Mouse (Mus musculus) brain, embryonic 14.5 days (tissue): Measurements from ENCODE around the gene Styxl1. TPM values are rescaled to one million over a fixed set of nuclear protein-coding genes. Genes with fewer than 3 reads are reported as not detected.

ENCODE experiments used
- DNase-seq: peaks from one replicate; pipeline ENCODE4 v3.0.0-alpha.2; 2011; ENCODE audit warnings: low read depth
- CTCF ChIP-seq: fragments of 200-500 bp; IDR thresholded peaks from 2 replicates; pipeline ENCODE4 v1.5.1; 2012; ENCODE audit warnings: inconsistent platforms, mild to moderate bottlenecking, moderate library complexity, borderline replicate concordance; ENCODE audit not compliant: insufficient read depth, insufficient read length; ENCODE audit errors: extremely low read depth
- POLR2A ChIP-seq: fragments of 200-500 bp; IDR thresholded peaks from 2 replicates; pipeline ENCODE4 v1.6.1; 2012; ENCODE audit warnings: mild to moderate bottlenecking, inconsistent platforms, borderline replicate concordance; ENCODE audit not compliant: poor library complexity, insufficient read depth, insufficient read length, severe bottlenecking; ENCODE audit errors: extremely low read depth
- polyA plus RNA-seq: library from polyadenylated mRNA; depleted of rRNA; stranded (reverse); fragments of >200 nt; gene quantifications from 2 replicates; pipeline ENCODE4 v1.2.3, GENCODE M21; 2012

Styxl1 gene
- polyA plus RNA-seq, 1 experiment: 0.08 TPM

DNA sequence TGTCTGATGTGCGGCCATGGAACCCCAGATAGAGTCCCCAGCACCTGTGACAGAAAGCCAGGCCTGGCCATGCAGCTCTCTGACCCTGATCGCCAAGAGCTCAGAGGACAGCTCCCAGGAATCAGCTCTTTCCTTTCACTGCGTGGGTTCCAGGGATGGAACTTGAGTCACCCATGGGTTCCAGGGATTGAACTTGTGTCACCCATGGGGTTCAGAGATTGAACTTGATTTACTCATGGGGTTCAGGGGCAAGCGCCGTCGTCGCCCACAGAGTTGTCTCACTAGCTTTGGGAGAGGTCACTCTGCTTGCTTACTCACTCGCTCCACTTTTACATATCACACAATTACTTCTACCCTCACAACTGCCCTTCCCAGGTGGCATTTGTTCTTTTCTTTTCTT lies 57.1 kb downstream of the Styxl1 start:
- TF ChIP-seq CTCF (no peak), POLR2A (no peak)
- no peak for DNase-seq

DNA sequence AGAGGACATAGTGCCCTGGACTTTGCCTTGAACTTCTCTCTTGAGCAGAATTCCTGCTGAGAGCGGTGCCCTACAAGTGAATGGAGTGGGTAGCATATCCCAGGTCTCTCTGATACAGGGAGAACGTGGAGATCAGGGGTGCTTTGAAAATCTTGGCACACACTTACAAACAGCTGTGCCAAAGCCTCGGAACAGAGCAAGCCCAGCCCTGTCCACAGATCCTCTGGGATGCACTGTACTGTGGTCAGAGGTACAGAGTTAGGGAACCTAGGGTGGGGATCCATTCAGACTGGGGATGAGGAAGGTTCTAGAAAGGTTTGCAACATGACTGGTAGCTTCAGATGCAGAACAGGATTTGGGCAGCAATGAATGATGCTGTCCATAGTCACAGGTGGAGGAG lies 58.1 kb downstream of the Styxl1 start:
- TF ChIP-seq POLR2A (no peak), CTCF (no peak)
- no peak for DNase-seq

DNA sequence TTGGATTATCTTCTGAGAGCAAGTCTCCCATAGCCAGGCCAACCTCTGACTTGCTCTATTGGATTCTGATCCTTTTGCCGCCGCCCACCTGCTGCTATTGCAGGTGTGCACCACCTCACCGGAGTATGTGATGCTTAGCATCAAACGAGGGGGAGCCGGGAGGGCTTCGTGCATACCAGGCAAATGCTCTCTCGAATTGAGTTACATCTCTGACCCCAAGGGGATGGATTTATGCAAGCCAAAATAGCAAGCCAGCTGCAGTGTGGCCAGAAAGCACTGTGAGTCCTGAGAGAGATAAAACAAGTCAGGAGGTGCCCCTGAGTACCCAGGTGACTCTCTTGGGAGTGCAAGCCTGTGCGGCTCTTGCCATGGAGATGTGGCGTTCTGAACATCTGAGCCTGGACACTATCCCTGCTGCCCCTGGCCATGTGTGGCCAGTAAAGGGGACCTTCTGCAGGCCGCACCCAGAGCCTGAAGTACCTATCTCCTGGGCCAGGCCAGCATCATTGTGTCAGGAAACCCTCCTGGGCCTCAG lies 58.5 kb downstream of the Styxl1 start:
- no peak for DNase-seq
- no peak for TF ChIP-seq CTCF
- no peak for TF ChIP-seq POLR2A

DNA sequence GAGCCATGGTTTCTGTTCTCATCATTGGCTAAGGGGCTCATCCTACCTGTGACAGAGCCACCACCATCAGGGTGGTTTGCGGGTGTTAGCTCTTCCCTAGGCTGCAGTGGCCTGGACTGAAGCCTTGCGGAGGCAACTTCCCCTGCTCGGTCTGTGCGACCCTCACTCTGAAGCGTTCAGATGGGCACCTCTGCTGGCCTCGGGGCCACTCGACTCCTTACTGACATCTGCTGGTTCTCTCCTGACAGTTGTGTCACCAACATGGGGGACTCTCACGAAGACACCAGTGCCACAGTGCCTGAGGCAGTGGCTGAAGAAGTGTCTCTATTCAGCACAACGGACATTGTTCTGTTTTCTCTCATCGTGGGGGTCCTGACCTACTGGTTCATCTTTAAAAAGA lies 62.6 kb downstream of the Styxl1 start:
- TF ChIP-seq CTCF (peak; percentile 33; the same call in 1 of the 2 replicates), POLR2A (no peak)
- DNase-seq: no peak

DNA sequence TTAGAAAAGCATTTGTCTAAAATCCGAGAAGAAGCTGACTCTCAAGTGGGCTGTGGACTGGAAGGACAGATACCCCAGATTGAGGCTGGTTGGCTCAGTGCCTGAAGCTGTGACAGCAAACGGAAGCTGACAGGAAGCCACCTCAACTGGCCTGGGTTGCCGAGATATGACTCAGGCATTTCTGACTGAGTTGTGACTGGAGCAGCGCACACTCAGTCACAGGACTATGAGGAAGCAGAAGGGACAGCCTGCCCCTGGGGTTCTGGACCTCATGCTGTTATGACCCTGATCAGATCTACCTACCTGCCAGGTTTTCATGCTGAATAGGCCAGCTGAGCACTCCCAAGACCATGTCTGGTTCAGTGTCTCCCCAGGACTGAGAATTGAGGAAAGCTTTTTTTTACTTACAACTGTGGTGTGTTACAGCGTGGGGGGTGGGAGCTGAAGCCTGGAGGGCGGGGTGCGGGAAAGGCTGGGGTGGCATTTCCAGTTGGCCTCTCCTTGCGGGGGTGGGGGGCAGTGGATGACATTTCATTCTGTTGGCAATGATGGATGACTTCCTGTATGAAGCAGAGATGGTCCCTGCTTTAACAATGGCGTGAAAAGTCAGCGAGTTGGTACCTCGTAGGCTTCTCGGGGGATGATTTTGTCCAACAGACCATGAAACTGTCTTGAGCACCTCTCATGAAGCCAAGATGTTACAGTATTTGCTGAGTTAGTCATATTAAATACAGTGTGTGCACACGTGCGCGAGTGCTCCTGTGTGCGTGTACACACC lies 64.6 kb downstream of the Styxl1 start:
- DNase-seq: peak; percentile 37
- TF ChIP-seq POLR2A (no peak), CTCF (no peak)

DNA sequence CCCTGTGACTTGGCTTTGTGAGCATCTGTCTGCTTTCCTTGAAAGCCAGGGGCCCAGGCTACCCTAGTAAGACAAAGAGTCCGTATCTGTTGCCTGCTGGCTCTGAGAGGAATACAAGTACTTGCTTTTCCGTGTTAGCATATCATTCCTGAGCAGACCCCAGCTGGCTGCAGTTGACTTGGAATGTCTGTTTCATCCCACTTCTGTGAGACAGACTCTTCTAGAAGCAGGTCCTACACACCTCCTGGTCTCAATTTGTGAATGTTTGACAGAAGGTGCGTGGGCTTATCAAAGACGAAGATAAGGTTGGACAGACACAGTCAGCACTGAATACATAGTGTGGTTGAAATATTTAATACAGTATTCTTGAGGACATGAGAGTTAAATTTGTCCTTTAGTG lies 65.4 kb downstream of the Styxl1 start:
- no peak for TF ChIP-seq POLR2A
- TF ChIP-seq CTCF: no peak
- DNase-seq: no peak

DNA sequence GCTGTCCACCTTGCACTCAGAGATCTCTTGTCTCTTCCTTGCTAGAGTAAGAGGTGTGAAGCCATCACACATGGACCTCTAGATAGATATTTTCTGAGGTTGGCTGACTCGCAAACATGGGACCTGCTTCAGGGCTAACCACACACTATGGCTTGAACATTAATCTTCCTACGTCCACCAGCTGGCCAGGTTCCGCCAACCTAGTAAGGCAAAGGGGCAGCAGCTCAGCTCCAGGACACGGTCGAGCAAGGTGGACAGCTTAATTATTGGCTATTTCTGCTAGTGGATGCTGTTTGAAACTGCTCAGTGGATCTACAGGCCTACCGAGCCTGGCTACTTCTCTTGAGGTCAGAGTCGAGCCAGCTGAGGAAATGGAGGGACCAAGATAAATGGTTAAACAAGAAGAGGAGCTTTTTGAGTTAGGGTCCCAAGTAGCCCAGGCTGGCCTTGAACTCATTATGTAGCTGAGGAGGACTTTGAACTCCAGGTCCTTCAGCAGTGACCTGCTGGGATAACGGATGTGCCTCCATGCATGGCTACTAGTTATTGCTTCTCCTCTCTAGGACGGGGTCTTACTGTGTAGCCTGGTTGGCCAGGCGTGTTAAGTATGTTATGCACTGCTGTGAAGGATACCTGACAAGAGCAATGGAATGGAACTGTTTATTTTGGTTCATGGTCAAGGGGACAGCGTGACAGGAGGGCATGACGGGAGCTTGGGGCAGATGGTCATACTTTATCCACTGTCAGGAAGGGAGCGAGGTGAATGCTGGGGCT lies 66.4 kb downstream of the Styxl1 start:
- DNase-seq: no peak
- TF ChIP-seq POLR2A (no peak), CTCF (no peak)

DNA sequence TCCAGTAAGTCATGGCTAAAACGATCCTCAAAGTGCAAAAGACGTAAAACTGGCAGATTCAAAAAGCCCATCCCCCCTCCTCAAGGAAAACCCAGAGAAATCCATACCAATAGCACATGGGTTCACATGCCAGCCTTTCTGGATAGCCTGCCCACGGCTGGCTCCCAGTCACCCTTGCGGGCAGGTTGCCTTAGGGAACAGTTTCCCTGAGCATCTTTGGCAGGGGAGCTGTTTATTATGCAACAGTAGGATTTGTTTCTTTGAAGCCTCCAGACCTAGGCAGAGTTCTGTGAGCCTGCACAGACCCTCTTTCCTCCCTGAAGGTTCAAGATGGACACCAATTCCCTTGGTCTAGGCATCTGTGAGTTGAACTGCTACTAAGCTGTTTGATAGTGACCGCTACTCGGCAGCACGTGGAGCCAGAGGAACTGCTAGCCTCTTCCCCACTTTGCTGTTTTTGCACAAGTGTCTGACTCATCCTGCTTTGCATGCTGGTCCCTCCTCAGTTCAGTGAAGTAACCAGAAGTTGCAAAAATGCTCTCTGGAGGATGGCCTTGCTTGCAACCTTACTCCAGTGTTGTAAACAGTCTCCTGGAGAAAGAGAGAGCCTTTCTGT lies 67.5 kb downstream of the Styxl1 start:
- TF ChIP-seq CTCF: no peak
- TF ChIP-seq POLR2A: no peak
- DNase-seq: no peak

DNA sequence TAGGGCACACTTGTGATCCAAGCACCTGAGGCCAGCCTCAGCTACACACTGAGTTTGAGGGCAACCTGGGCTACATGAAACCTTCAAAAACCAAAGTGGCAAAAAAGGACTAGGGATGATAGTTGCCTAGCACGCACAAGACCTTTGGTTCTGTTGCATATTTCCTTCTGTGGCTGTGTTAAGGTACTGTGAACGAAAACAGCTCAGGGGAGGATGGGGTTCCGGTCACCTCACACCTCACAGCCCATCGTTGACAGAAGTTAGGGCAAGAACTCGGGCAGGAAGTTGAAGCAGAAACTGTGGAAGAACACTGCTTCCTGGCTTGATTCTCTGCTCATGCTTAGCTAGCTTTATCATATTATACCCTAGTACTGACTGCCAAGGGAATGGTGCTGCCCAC lies 68.5 kb downstream of the Styxl1 start:
- DNase-seq: no peak
- TF ChIP-seq CTCF (no peak), POLR2A (no peak)

DNA sequence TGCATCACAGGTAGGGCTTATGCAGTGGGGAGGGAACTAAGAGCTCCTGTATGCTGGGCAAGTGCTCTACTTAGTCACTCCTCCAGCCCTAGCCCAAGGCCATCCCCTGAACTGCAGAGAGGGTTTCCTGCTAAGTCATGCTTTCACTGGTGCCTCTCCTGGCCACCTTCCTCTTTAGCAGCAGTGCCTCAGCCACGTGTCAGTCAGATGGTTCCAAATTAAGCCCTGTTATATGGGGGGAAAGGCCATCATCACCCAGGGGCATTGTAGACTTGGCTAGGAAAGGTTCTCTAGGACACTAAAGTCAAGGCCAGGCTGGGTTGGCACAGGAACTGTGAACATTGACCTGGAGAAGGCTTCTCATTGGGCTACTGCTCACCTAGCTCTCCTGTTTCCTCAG lies 70.3 kb downstream of the Styxl1 start:
- DNase-seq: no peak
- TF ChIP-seq CTCF (no peak), POLR2A (no peak)

DNA sequence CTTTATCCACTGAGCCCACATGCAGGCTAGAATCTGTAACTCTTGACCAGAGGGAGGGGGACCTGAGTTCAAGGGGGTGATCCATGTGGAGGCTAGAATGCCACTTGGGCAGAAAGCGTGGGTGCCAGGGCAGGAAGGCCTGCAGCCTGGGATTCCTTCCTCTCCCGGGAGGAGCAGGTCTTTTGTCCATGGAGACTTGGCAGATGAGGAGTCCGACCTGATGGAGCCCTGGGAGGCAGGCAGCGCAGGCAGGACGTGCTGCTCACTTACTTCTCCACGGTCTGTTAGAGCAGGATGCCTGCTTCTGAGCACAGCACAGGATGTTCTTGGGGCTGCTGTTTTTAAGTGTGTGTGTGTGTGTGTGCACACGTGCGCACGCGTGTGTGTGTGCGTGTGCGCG lies 71.1 kb downstream of the Styxl1 start:
- TF ChIP-seq POLR2A (no peak), CTCF (no peak)
- DNase-seq: no peak
